Mouse (Mus musculus): ENCODE data around the gene Dennd5a. TPM values are rescaled to one million over a fixed set of nuclear protein-coding genes. Genes with fewer than 3 reads are reported as not detected.

Gene Dennd5a
- total and polyA plus RNA-seq, 2 experiments from 2014 or later = 29.3 to 191 TPM

- Histone ChIP-seq H3K9me3 (ENCODE audit: low read length) (no peaks in the 10 kb centered on the region), H3K4me2 (ENCODE audit: low read depth, low read length) (no peak overlapping the region), H3K4me1 (ENCODE audit: insufficient read depth, low read length) (no peaks in the 10 kb centered on the region), H3K36me3 (ENCODE audit: insufficient read depth, low read length) (peaks cover 21% of the 10 kb centered on the region; the same call in 1 of the 2 replicates), H3K27ac (no peak overlapping the region), H3K4me3 (ENCODE audit: low read length) (no peak overlapping the region), H3K27me3 (ENCODE audit: insufficient read depth, low read length) (no peaks in the 10 kb centered on the region), H3K9ac (replicated peaks; ENCODE audit: low read length) (no peak overlapping the region)
- TF ChIP-seq CTCF (IDR thresholded peaks at IDR 0.05; ENCODE audit: low read depth) = no peak
- ATAC-seq (no peak), DNase-seq (ENCODE audit: low spot score) (no peak)
- 75% methylated on average over 6 of the region's 6 CpGs for WGBS
Observed at GRCm38 (mm10) chr7:109928365-109928764, 31.9 kb downstream of the Dennd5a start.

- H3K27me3 ChIP-seq (ENCODE audit: insufficient read depth, low read length) = no peaks in the 10 kb centered on the region
- no peaks in the 10 kb centered on the region for H3K4me1 ChIP-seq (ENCODE audit: insufficient read depth, low read length)
- H3K9me3 ChIP-seq (ENCODE audit: low read length) = no peaks in the 10 kb centered on the region
- no peak overlapping the region for H3K27ac ChIP-seq
- no peak for TF ChIP-seq CTCF (IDR thresholded peaks at IDR 0.05; ENCODE audit: low read depth)
- DNase-seq (ENCODE audit: low spot score) = no peak
- peaks cover 23% of the 10 kb centered on the region for H3K36me3 ChIP-seq (ENCODE audit: insufficient read depth, low read length)
- 82% methylated on average over 2 of the region's 2 CpGs for WGBS
- no peak overlapping the region for H3K4me3 ChIP-seq (ENCODE audit: low read length)
- H3K9ac ChIP-seq (replicated peaks; ENCODE audit: low read length) = no peak overlapping the region
- no peak overlapping the region for H3K4me2 ChIP-seq (ENCODE audit: low read depth, low read length)
- ATAC-seq = no peak
Observed at GRCm38 (mm10) chr7:109924965-109925364, 35.3 kb downstream of the Dennd5a start.

GRCm38 (mm10) chr7:109922889-109923288, 37.4 kb downstream of the Dennd5a start:
- no peak for DNase-seq (ENCODE audit: low spot score)
- Histone ChIP-seq H3K9ac (replicated peaks; ENCODE audit: low read length) (no peak overlapping the region), H3K9me3 (ENCODE audit: low read length) (no peaks in the 10 kb centered on the region), H3K4me1 (ENCODE audit: insufficient read depth, low read length) (no peaks in the 10 kb centered on the region), H3K4me2 (ENCODE audit: low read depth, low read length) (no peak overlapping the region), H3K4me3 (ENCODE audit: low read length) (no peak overlapping the region), H3K27me3 (ENCODE audit: insufficient read depth, low read length) (no peaks in the 10 kb centered on the region), H3K36me3 (ENCODE audit: insufficient read depth, low read length) (peaks cover 42% of the 10 kb centered on the region), H3K27ac (no peak overlapping the region)
- no peak for TF ChIP-seq CTCF (IDR thresholded peaks at IDR 0.05; ENCODE audit: low read depth)
- no peak for ATAC-seq
- 92% methylated on average over 4 of the region's 4 CpGs for WGBS

- H3K36me3 ChIP-seq (ENCODE audit: insufficient read depth, low read length) = peaks cover 84% of the 10 kb centered on the region
- no peak for TF ChIP-seq CTCF (IDR thresholded peaks at IDR 0.05; ENCODE audit: low read depth)
- 98% methylated on average over 2 of the region's 2 CpGs for WGBS
Observed at GRCm38 (mm10) chr7:109906165-109906564, 54.1 kb downstream of the Dennd5a start.

GRCm38 (mm10) chr7:109900921-109901320, 59.3 kb downstream of the Dennd5a start:
- no peaks in the 10 kb centered on the region for H3K9me3 ChIP-seq (ENCODE audit: low read length)
- H3K27ac ChIP-seq = no peak overlapping the region
- DNase-seq (ENCODE audit: low spot score) (no peak), ATAC-seq (no peak)
- H3K4me1 ChIP-seq (ENCODE audit: insufficient read depth, low read length) = no peaks in the 10 kb centered on the region
- TF ChIP-seq CTCF (IDR thresholded peaks at IDR 0.05; ENCODE audit: low read depth) = no peak
- H3K4me2 ChIP-seq (ENCODE audit: low read depth, low read length) = no peak overlapping the region
- 91% methylated on average over 9 of the region's 9 CpGs for WGBS
- H3K4me3 ChIP-seq (ENCODE audit: low read length) = no peak overlapping the region
- H3K36me3 ChIP-seq (ENCODE audit: insufficient read depth, low read length) = peaks cover 96% of the 10 kb centered on the region
- no peaks in the 10 kb centered on the region for H3K27me3 ChIP-seq (ENCODE audit: insufficient read depth, low read length)
- no peak overlapping the region for H3K9ac ChIP-seq (replicated peaks; ENCODE audit: low read length)

More at GRCm38 (mm10) chr7:109906165-109906564, 54.1 kb downstream of the Dennd5a start:
- Histone ChIP-seq H3K9ac (replicated peaks; ENCODE audit: low read length) (no peak overlapping the region), H3K27ac (no peak overlapping the region), H3K4me3 (ENCODE audit: low read length) (no peak overlapping the region), H3K9me3 (ENCODE audit: low read length) (no peaks in the 10 kb centered on the region), H3K27me3 (ENCODE audit: insufficient read depth, low read length) (no peaks in the 10 kb centered on the region), H3K4me1 (ENCODE audit: insufficient read depth, low read length) (no peaks in the 10 kb centered on the region), H3K4me2 (ENCODE audit: low read depth, low read length) (no peak overlapping the region)
- ATAC-seq (no peak), DNase-seq (ENCODE audit: low spot score) (no peak)

- Histone ChIP-seq H3K4me1 (ENCODE audit: insufficient read depth, low read length) (no peaks in the 10 kb centered on the region), H3K27me3 (ENCODE audit: insufficient read depth, low read length) (no peaks in the 10 kb centered on the region), H3K9me3 (ENCODE audit: low read length) (no peaks in the 10 kb centered on the region), H3K4me3 (ENCODE audit: low read length) (no peak overlapping the region), H3K4me2 (ENCODE audit: low read depth, low read length) (no peak overlapping the region), H3K9ac (replicated peaks; ENCODE audit: low read length) (no peak overlapping the region), H3K27ac (no peak overlapping the region), H3K36me3 (ENCODE audit: insufficient read depth, low read length) (peaks cover 94% of the 10 kb centered on the region)
- no peak for TF ChIP-seq CTCF (IDR thresholded peaks at IDR 0.05; ENCODE audit: low read depth)
- no peak for DNase-seq (ENCODE audit: low spot score)
- no peak for ATAC-seq
Observed at GRCm38 (mm10) chr7:109898911-109899310, 61.4 kb downstream of the Dennd5a start.

- ATAC-seq (peak; percentile 67), DNase-seq (ENCODE audit: low spot score) (peak; percentile 81)
- peaks cover 48% of the 10 kb centered on the region for H3K36me3 ChIP-seq (ENCODE audit: insufficient read depth, low read length)
- TF ChIP-seq CTCF (IDR thresholded peaks at IDR 0.05; ENCODE audit: low read depth) = peak; percentile 91
- no peaks in the 10 kb centered on the region for H3K4me1 ChIP-seq (ENCODE audit: insufficient read depth, low read length)
- H3K9ac ChIP-seq (replicated peaks; ENCODE audit: low read length) = no peak overlapping the region
- H3K4me3 ChIP-seq (ENCODE audit: low read length) = no peak overlapping the region
- no peaks in the 10 kb centered on the region for H3K27me3 ChIP-seq (ENCODE audit: insufficient read depth, low read length)
- H3K9me3 ChIP-seq (ENCODE audit: low read length) = no peaks in the 10 kb centered on the region
- no peak overlapping the region for H3K27ac ChIP-seq
- no peak overlapping the region for H3K4me2 ChIP-seq (ENCODE audit: low read depth, low read length)
- 35% methylated on average over 3 of the region's 3 CpGs for WGBS
Observed at GRCm38 (mm10) chr7:109892530-109892929, 67.7 kb downstream of the Dennd5a start.

Measured in hindbrain, postnatal 0 days (tissue).